Mouse (Mus musculus): ENCODE measurements around the gene Fthl17b. TPM values are rescaled to one million over a fixed set of nuclear protein-coding genes. Genes with fewer than 3 reads are reported as not detected.
"Not testable (repeated sequence)": the region's sequence is repeated elsewhere in the genome, so short reads cannot be mapped to it uniquely, and the experiment has no call there.

Gene Fthl17b
- not detected in 2 replicates for polyA plus RNA-seq (2014; fragmentation: Nextera tagmentation; extraction: Ambion mirVana)

DNA sequence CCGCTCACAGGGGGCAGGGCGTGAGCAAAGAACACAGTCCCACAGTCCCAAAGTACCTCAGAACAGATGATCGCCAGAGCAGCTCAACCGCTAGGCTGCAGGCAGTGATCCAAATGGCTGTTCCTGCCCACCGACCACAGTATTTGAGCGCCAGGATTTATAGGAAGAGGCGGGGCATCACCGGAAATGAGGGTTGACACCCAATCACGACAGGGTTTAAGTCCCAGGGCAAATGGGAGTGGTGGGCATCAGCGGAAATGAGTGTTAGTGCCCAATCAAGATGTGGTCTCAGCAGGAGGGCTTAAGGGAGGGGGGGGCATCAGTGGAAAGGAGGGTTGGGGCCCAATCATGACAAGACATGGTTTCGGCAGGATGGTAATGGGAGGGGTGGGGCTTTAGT is at the start of gene Fthl17b:
Fthl17b (minus strand) TSS at position 101 of the 400 bp plus-strand sequence.
- not testable (repeated sequence) for DNase-seq (ENCODE audit: low spot score); H3K4me2 ChIP-seq (ENCODE audit: low read depth); H3K27ac ChIP-seq (ENCODE audit: low read depth, low read length); H3K36me3 ChIP-seq (ENCODE audit: control insufficient read depth, insufficient read depth, low read length); H3K9ac ChIP-seq (ENCODE audit: low read length); H3K27me3 ChIP-seq (ENCODE audit: control insufficient read depth, insufficient read depth, low read length); H3K4me1 ChIP-seq (ENCODE audit: control insufficient read depth, insufficient read depth, low read length); H3K4me3 ChIP-seq (ENCODE audit: low read depth, low read length); ATAC-seq (ENCODE audit: insufficient read depth, low FRiP score, low TSS enrichment); H3K9me3 ChIP-seq (ENCODE audit: control insufficient read depth, low read length)
- 89% methylated on average over 3 of the region's 11 CpGs for whole genome bisulfite sequencing

DNA sequence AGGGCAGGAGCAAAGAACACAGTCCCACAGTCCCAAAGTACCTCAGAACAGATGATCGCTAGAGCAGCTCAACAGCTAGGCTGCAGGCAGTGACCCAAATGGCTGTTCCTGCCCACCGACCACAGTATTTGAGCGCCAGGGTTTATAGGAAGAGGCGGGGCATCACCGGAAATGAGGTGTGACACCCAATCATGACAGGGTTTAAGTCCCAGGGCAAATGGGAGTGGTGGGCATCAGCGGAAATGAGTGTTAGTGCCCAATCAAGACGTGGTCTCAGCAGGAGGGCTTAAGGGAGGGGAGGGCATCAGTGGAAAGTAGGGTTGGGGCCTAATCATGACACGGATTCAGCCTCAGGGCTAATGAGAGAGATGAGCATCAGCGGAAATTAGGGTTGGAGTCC is 23.9 kb upstream of the Fthl17b start, which contains the start of gene Fthl17d:
Fthl17d (minus strand) TSS at position 101 of the 400 bp plus-strand sequence.
- not testable (repeated sequence) for H3K4me1 ChIP-seq (ENCODE audit: control insufficient read depth, insufficient read depth, low read length); H3K4me3 ChIP-seq (ENCODE audit: low read depth, low read length); H3K27ac ChIP-seq (ENCODE audit: low read depth, low read length); H3K27me3 ChIP-seq (ENCODE audit: control insufficient read depth, insufficient read depth, low read length); DNase-seq (ENCODE audit: low spot score); ATAC-seq (ENCODE audit: insufficient read depth, low FRiP score, low TSS enrichment); H3K4me2 ChIP-seq (ENCODE audit: low read depth); H3K9me3 ChIP-seq (ENCODE audit: control insufficient read depth, low read length); H3K36me3 ChIP-seq (ENCODE audit: control insufficient read depth, insufficient read depth, low read length); H3K9ac ChIP-seq (ENCODE audit: low read length)
- no CpG with 5 or more reads among the region's 9 CpGs for WGBS

DNA sequence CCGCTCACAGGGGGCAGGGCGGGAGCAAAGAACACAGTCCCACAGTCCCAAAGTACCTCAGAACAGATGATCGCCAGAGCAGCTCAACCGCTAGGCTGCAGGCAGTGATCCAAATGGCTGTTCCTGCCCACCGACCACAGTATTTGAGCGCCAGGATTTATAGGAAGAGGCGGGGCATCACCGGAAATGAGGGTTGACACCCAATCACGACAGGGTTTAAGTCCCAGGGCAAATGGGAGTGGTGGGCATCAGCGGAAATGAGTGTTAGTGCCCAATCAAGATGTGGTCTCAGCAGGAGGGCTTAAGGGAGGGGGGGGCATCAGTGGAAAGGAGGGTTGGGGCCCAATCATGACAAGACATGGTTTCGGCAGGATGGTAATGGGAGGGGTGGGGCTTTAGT is 13.7 kb upstream of the Fthl17b start, which contains the start of gene Fthl17c:
Fthl17c (minus strand) TSS at position 101 of the 400 bp plus-strand sequence.
- H3K27ac ChIP-seq (ENCODE audit: low read depth, low read length); H3K4me2 ChIP-seq (ENCODE audit: low read depth); H3K36me3 ChIP-seq (ENCODE audit: control insufficient read depth, insufficient read depth, low read length); DNase-seq (ENCODE audit: low spot score); H3K9ac ChIP-seq (ENCODE audit: low read length); H3K9me3 ChIP-seq (ENCODE audit: control insufficient read depth, low read length); H3K4me1 ChIP-seq (ENCODE audit: control insufficient read depth, insufficient read depth, low read length); H3K27me3 ChIP-seq (ENCODE audit: control insufficient read depth, insufficient read depth, low read length); H3K4me3 ChIP-seq (ENCODE audit: low read depth, low read length); ATAC-seq (ENCODE audit: insufficient read depth, low FRiP score, low TSS enrichment): not testable (repeated sequence)
- WGBS: no CpG with 5 or more reads among the region's 11 CpGs

DNA sequence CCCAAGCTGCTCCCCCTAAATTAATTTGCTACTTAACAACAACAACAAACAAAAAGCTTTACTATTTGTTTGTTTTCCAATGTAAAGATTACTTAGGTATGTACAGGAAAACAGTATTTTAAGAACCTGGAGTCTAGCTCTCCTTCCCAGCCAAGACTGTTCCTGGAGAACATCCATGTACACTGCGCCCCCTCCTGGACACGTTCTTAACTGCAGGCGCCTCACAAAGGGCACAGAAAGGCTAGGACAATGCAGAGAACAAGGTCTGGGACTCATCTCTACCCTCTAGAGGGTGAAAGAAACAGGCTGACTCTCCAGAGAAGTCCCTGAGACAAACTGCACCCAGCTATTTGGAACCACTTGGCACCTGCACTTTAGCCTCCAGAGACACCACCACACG is 1.8 kb upstream of the Fthl17b start:
- not testable (repeated sequence) for H3K4me3 ChIP-seq (ENCODE audit: low read depth, low read length); H3K27ac ChIP-seq (ENCODE audit: low read depth, low read length); DNase-seq (ENCODE audit: low spot score); H3K9me3 ChIP-seq (ENCODE audit: control insufficient read depth, low read length); H3K27me3 ChIP-seq (ENCODE audit: control insufficient read depth, insufficient read depth, low read length); H3K4me1 ChIP-seq (ENCODE audit: control insufficient read depth, insufficient read depth, low read length); H3K4me2 ChIP-seq (ENCODE audit: low read depth); H3K36me3 ChIP-seq (ENCODE audit: control insufficient read depth, insufficient read depth, low read length); ATAC-seq (ENCODE audit: insufficient read depth, low FRiP score, low TSS enrichment); H3K9ac ChIP-seq (ENCODE audit: low read length)
- WGBS: 40% methylated on average over 4 of the region's 4 CpGs

DNA sequence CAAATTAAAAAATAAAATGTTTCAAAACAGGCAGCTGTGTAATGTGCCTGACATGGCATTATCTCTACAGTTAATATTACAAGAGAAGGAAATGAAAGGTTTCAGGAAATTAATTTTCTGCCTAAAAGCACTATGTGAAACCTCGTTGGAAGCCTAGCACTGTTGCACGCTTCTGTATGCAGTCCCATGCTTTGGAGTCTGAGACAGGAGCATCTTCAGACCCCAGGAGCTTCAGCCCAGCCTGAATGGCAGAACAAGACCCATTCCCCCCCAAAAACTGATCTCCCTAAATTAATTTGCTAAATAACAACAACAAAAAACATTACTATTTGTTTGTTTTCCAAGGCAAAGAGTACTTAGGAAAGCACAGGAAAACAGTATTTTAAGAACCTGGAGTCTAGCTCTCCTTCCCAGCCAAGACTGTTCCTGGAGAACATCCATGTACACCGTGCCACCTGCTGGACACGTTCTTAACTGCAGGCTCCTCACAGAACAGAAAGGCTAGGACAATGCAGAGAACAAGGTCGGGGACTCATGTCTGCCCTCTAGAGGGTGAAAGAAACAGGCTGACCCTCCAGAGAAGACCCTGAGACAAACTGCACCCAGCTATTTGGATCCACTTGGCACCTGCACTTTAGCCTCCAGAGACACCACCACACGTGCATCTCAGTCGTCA is 14.5 kb downstream of the Fthl17b start:
- not testable (repeated sequence) for H3K9ac ChIP-seq (ENCODE audit: low read length); H3K27me3 ChIP-seq (ENCODE audit: control insufficient read depth, insufficient read depth, low read length); H3K9me3 ChIP-seq (ENCODE audit: control insufficient read depth, low read length); H3K27ac ChIP-seq (ENCODE audit: low read depth, low read length); H3K4me3 ChIP-seq (ENCODE audit: low read depth, low read length); H3K36me3 ChIP-seq (ENCODE audit: control insufficient read depth, insufficient read depth, low read length); H3K4me1 ChIP-seq (ENCODE audit: control insufficient read depth, insufficient read depth, low read length); H3K4me2 ChIP-seq (ENCODE audit: low read depth)
- ATAC-seq (ENCODE audit: insufficient read depth, low FRiP score, low TSS enrichment): 0 out of 2 replicates have a peak, but pooled peaks have one; percentile 63
- WGBS: 25% methylated on average over 5 of the region's 7 CpGs
- DNase-seq (ENCODE audit: low spot score): peak; percentile 79

DNA sequence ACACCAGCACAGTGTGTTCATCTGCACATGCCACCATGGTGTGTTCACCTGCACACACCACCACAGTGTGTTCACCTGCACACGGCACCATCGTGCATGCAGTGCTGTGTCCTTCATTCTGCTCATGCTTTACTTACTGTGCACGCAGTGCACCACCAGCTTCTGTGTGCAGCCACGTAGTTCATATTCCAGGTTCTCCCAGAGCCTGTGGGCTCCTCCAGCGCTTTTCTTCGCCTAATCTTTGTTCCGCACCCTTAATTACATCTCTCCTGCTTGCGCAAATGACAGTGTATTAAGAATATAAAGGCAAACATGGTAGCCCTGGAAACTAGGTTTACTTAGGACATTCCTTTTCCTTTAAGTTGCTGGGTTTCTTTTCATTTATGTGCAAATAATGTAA is 18.7 kb downstream of the Fthl17b start:
- H3K27me3 ChIP-seq (ENCODE audit: control insufficient read depth, insufficient read depth, low read length): no peaks in the 10 kb centered on the region
- H3K4me3 ChIP-seq (ENCODE audit: low read depth, low read length): no peak overlapping the region
- H3K4me1 ChIP-seq (ENCODE audit: control insufficient read depth, insufficient read depth, low read length): no peaks in the 10 kb centered on the region
- H3K27ac ChIP-seq (ENCODE audit: low read depth, low read length): no peak overlapping the region
- ATAC-seq (ENCODE audit: insufficient read depth, low FRiP score, low TSS enrichment) (no peak), DNase-seq (ENCODE audit: low spot score) (no peak)
- H3K9me3 ChIP-seq (ENCODE audit: control insufficient read depth, low read length): no peaks in the 10 kb centered on the region
- no peak overlapping the region for H3K9ac ChIP-seq (ENCODE audit: low read length)
- 82% methylated on average over 8 of the region's 8 CpGs for WGBS
- H3K4me2 ChIP-seq (ENCODE audit: low read depth): no peak overlapping the region
- no peaks in the 10 kb centered on the region for H3K36me3 ChIP-seq (ENCODE audit: control insufficient read depth, insufficient read depth, low read length)

DNA sequence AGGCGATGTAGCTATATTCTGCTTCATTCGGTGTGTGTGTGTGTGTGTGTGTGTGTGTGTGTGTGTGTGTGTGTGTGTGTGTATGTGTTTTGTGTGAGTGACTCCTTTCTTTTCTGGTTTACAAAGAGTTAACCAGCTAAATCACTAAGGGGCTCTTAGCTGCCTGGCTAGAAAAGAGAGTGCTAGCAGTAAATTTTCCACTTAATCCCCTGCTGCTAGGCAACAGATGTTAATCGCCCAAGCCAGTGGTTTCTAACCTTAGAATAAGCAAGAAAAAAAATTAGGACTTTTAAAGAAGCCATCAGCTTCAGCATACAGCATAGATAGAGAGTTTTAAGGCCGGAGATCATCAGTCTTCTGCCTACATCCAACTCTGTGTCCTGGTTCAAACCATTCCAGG is 35.5 kb downstream of the Fthl17b start:
- DNase-seq (ENCODE audit: low spot score) (no peak), ATAC-seq (ENCODE audit: insufficient read depth, low FRiP score, low TSS enrichment) (no peak)

DNA sequence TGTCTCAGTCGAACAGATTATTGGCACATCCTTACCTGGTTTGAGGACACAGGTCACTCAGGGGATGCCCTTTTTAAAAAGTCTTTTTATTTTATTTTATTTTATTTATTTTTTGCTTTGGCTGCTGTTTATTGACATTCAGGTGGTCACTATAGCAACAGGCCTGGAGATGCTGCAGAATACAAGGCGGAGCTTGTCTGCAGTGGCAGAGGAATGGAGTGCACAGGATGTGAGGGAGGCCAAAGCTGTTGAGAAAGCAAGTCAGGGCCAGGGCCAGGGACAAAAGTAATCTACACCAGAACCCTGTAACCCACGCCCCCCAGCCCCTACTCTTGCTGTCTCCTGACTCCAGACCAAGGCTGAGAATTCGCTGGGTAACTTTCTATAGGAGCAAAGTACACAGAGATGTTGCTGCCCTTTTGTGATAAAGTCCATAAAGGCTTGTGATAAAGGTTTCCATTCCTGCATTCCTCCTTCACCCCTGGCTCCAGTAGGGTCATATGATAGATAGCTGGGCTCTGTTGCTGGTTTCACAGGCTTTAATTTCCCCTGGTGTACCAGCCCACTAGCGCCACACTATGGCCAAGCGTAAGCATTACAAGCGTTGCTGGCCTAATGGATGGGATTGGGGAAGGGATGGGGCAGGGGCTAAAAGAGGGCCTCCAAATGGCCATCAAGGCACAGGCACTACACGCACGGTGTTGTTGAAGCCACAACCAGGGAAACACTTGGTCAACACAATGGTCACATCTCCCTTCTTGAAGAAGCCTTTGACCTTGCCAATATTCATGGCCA is 40.8 kb downstream of the Fthl17b start:
- no peak overlapping the region for H3K4me2 ChIP-seq (ENCODE audit: low read depth)
- DNase-seq (ENCODE audit: low spot score): no peak
- ATAC-seq (ENCODE audit: insufficient read depth, low FRiP score, low TSS enrichment): no peak
- H3K27me3 ChIP-seq (ENCODE audit: control insufficient read depth, insufficient read depth, low read length): no peaks in the 10 kb centered on the region
- H3K4me1 ChIP-seq (ENCODE audit: control insufficient read depth, insufficient read depth, low read length): no peaks in the 10 kb centered on the region
- no peaks in the 10 kb centered on the region for H3K9me3 ChIP-seq (ENCODE audit: control insufficient read depth, low read length)
- H3K9ac ChIP-seq (ENCODE audit: low read length): no peak overlapping the region
- no peak overlapping the region for H3K4me3 ChIP-seq (ENCODE audit: low read depth, low read length)
- no peak overlapping the region for H3K27ac ChIP-seq (ENCODE audit: low read depth, low read length)
- H3K36me3 ChIP-seq (ENCODE audit: control insufficient read depth, insufficient read depth, low read length): no peaks in the 10 kb centered on the region
- 54% methylated on average over 9 of the region's 9 CpGs for WGBS

More for the DNA sequence above, 35.5 kb downstream of the Fthl17b start:
- Histone ChIP-seq H3K27me3 (ENCODE audit: control insufficient read depth, insufficient read depth, low read length) (no peaks in the 10 kb centered on the region), H3K27ac (ENCODE audit: low read depth, low read length) (no peak overlapping the region), H3K4me1 (ENCODE audit: control insufficient read depth, insufficient read depth, low read length) (no peaks in the 10 kb centered on the region), H3K36me3 (ENCODE audit: control insufficient read depth, insufficient read depth, low read length) (no peaks in the 10 kb centered on the region), H3K9ac (ENCODE audit: low read length) (no peak overlapping the region), H3K4me2 (ENCODE audit: low read depth) (no peak overlapping the region), H3K9me3 (ENCODE audit: control insufficient read depth, low read length) (no peaks in the 10 kb centered on the region), H3K4me3 (ENCODE audit: low read depth, low read length) (no peak overlapping the region)
- WGBS: 36% methylated on average over 4 of the region's 4 CpGs

Measured in neural tube, embryonic 11.5 days (tissue).